Mouse (Mus musculus): ENCODE data around the gene Plpp3. TPM values are rescaled to one million over a fixed set of nuclear protein-coding genes. Genes with fewer than 3 reads are reported as not detected.

Gene Plpp3
- polyA plus RNA-seq, 1 experiment from 2014 or later = 6.5 TPM

DNA sequence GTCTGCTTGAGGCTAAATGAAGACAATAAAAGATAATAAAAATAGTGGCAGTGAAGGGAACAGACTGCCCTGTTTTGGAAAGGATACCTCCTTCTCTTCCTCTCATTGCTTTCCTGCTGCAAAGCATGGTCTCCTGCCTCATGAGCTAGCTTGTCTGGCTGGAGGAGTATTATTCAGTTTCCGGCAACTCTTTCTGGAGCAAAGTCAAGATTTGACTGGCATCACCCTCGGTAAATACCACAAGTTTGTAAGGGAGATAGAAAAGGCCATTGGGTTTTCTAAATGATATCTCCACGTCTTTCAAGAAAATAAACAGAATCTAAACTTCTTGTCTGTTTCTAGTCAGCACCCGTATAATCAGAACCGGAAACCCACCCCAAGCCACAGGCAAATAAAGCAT lies 34.4 kb downstream of the Plpp3 start:
- Histone ChIP-seq H3K79me2 (ENCODE audit: inconsistent target) (no peaks in the 10 kb centered on the region), H3K36me3 (ENCODE audit: inconsistent target) (no peaks in the 10 kb centered on the region), H3K4me3 (ENCODE audit: inconsistent target) (no peak overlapping the region), H3K27ac (no peak overlapping the region)
- WGBS (ENCODE audit: missing documents) = 90% methylated on average over 5 of the region's 5 CpGs

- Histone ChIP-seq H3K4me3 (ENCODE audit: inconsistent target) (no peak overlapping the region), H3K79me2 (ENCODE audit: inconsistent target) (no peaks in the 10 kb centered on the region), H3K36me3 (ENCODE audit: inconsistent target) (no peaks in the 10 kb centered on the region), H3K27ac (no peak overlapping the region)
- WGBS (ENCODE audit: missing documents) = 80% methylated on average over 5 of the region's 5 CpGs
Measured at GRCm38 (mm10) chr4:105192665-105193064, 35.5 kb downstream of the Plpp3 start.

- H3K36me3 ChIP-seq (ENCODE audit: inconsistent target) = no peaks in the 10 kb centered on the region
- no peak overlapping the region for H3K27ac ChIP-seq
- H3K79me2 ChIP-seq (ENCODE audit: inconsistent target) = no peaks in the 10 kb centered on the region
- H3K4me3 ChIP-seq (ENCODE audit: inconsistent target) = no peak overlapping the region
- 94% methylated on average over 9 of the region's 9 CpGs for WGBS (ENCODE audit: missing documents)
Measured at GRCm38 (mm10) chr4:105195256-105195655, 38.1 kb downstream of the Plpp3 start.

- no peaks in the 10 kb centered on the region for H3K36me3 ChIP-seq (ENCODE audit: inconsistent target)
- no peak overlapping the region for H3K27ac ChIP-seq
- WGBS (ENCODE audit: missing documents) = 98% methylated on average over 9 of the region's 9 CpGs
- no peak overlapping the region for H3K4me3 ChIP-seq (ENCODE audit: inconsistent target)
- H3K79me2 ChIP-seq (ENCODE audit: inconsistent target) = no peaks in the 10 kb centered on the region
Measured at GRCm38 (mm10) chr4:105196099-105196498, 39.0 kb downstream of the Plpp3 start.

DNA sequence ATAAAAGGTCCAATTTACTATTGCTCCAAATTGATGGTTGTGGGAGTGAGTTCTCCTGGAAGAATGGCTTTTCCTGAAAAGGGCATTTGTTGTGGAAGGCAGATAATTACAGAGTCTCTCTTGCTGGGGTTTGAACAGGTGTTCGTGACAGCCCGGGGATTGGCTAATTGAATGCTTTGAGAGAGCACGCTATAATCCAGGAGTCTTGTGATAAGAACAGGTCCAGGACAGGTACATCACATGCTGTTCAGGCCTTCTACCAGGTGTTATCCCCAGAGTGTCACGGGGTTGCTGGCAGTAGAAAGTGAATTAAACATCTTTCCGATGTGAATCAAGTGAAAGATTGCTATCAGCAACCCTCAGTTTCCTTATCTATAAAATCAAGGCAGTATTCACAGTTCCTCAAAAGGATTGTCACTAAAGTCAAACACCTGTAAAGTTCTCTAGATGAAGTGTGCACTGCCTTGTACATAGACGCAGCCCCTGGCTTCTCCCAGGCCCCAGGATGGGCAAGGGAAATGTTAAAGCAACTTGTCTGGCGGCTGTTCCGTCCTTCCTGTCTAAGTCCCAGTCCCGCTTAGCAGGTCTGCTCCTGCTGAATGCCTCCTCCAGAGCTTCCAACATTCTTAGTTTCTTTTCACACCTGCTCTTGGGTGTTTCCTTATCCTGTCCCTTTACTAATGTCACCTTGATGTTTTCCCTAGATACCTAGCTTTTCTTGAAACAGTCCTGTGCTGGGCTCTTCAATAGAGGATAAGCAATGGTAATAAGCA lies 40.0 kb downstream of the Plpp3 start:
- H3K27ac ChIP-seq = no peak overlapping the region
- H3K4me3 ChIP-seq (ENCODE audit: inconsistent target) = no peak overlapping the region
- H3K36me3 ChIP-seq (ENCODE audit: inconsistent target) = no peaks in the 10 kb centered on the region
- no peaks in the 10 kb centered on the region for H3K79me2 ChIP-seq (ENCODE audit: inconsistent target)
- WGBS (ENCODE audit: missing documents) = 89% methylated on average over 9 of the region's 9 CpGs

DNA sequence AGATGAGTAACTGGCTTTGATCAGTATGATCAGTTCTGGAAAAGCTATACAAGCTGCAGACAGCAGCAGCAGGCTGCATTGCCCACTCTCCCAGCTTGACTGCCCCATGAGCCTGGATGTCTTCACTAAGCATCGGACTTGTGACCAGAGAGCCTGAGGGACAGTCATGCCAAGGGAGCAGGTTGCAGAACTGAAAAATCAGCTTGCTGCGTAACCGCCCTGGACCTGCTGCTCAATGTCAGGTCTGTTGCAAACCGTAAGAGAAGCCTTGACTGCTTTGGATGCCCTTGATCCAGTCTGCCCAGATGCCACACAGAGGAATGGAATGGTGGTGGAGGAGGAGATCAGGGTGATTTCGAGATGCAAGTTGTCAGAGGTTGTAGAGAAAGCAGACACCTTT lies 41.5 kb downstream of the Plpp3 start:
- Histone ChIP-seq H3K27ac (no peak overlapping the region), H3K4me3 (ENCODE audit: inconsistent target) (no peak overlapping the region), H3K79me2 (ENCODE audit: inconsistent target) (no peaks in the 10 kb centered on the region), H3K36me3 (ENCODE audit: inconsistent target) (no peaks in the 10 kb centered on the region)
- WGBS (ENCODE audit: missing documents) = 92% methylated on average over 5 of the region's 5 CpGs

- H3K36me3 ChIP-seq (ENCODE audit: inconsistent target) = no peaks in the 10 kb centered on the region
- WGBS (ENCODE audit: missing documents) = 96% methylated on average over 7 of the region's 8 CpGs
- no peak overlapping the region for H3K27ac ChIP-seq
- H3K4me3 ChIP-seq (ENCODE audit: inconsistent target) = no peak overlapping the region
- H3K79me2 ChIP-seq (ENCODE audit: inconsistent target) = no peaks in the 10 kb centered on the region
Measured at GRCm38 (mm10) chr4:105199345-105199744, 42.2 kb downstream of the Plpp3 start.

GRCm38 (mm10) chr4:105200624-105201524 lies 43.7 kb downstream of the Plpp3 start:
- no peaks in the 10 kb centered on the region for H3K36me3 ChIP-seq (ENCODE audit: inconsistent target)
- H3K79me2 ChIP-seq (ENCODE audit: inconsistent target) = no peaks in the 10 kb centered on the region
- no peak overlapping the region for H3K27ac ChIP-seq
- WGBS (ENCODE audit: missing documents) = 83% methylated on average over 14 of the region's 14 CpGs
- H3K4me3 ChIP-seq (ENCODE audit: inconsistent target) = no peak overlapping the region

- H3K27ac ChIP-seq = no peak overlapping the region
- 87% methylated on average over 3 of the region's 3 CpGs for WGBS (ENCODE audit: missing documents)
- no peak overlapping the region for H3K4me3 ChIP-seq (ENCODE audit: inconsistent target)
- H3K36me3 ChIP-seq (ENCODE audit: inconsistent target) = no peaks in the 10 kb centered on the region
- H3K79me2 ChIP-seq (ENCODE audit: inconsistent target) = no peaks in the 10 kb centered on the region
Measured at GRCm38 (mm10) chr4:105202439-105202838, 45.3 kb downstream of the Plpp3 start.

DNA sequence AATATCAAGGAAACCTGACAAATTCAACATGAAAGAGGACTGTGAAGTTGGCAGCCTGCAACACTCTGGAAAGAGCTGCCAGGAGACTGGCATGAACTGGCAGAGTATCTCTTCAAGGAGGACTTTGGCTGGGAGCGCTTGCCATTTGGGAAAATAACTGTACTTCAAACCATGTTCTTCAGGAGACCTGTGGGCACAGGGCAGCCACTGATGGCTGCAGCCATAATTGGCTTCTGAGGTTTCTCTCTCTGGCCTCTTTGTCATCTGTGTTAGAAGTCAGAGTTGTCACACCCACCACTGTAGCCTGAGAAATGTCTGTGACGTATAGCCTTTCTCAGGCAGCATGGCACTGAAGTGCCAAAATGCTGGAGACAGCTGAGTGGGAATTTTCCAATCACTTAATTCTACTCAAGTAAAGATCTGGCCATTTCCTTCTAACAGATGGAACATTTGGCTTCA lies 46.2 kb downstream of the Plpp3 start:
- H3K4me3 ChIP-seq (ENCODE audit: inconsistent target) = no peak overlapping the region
- no peaks in the 10 kb centered on the region for H3K36me3 ChIP-seq (ENCODE audit: inconsistent target)
- 92% methylated on average over 2 of the region's 2 CpGs for WGBS (ENCODE audit: missing documents)
- no peaks in the 10 kb centered on the region for H3K79me2 ChIP-seq (ENCODE audit: inconsistent target)
- no peak overlapping the region for H3K27ac ChIP-seq

- WGBS (ENCODE audit: missing documents) = 45% methylated on average over 9 of the region's 9 CpGs
- Histone ChIP-seq H3K79me2 (ENCODE audit: inconsistent target) (no peaks in the 10 kb centered on the region), H3K27ac (no peak overlapping the region), H3K36me3 (ENCODE audit: inconsistent target) (no peaks in the 10 kb centered on the region), H3K4me3 (ENCODE audit: inconsistent target) (no peak overlapping the region)
Measured at GRCm38 (mm10) chr4:105204071-105204470, 46.9 kb downstream of the Plpp3 start.

- H3K4me3 ChIP-seq (ENCODE audit: inconsistent target) = no peak overlapping the region
- H3K27ac ChIP-seq = no peak overlapping the region
- H3K36me3 ChIP-seq (ENCODE audit: inconsistent target) = no peaks in the 10 kb centered on the region
- 56% methylated on average over 11 of the region's 15 CpGs for WGBS (ENCODE audit: missing documents)
- H3K79me2 ChIP-seq (ENCODE audit: inconsistent target) = no peaks in the 10 kb centered on the region
Measured at GRCm38 (mm10) chr4:105205045-105205851, 48.1 kb downstream of the Plpp3 start.

GRCm38 (mm10) chr4:105206102-105206501 lies 49.0 kb downstream of the Plpp3 start:
- no peak overlapping the region for H3K4me3 ChIP-seq (ENCODE audit: inconsistent target)

DNA sequence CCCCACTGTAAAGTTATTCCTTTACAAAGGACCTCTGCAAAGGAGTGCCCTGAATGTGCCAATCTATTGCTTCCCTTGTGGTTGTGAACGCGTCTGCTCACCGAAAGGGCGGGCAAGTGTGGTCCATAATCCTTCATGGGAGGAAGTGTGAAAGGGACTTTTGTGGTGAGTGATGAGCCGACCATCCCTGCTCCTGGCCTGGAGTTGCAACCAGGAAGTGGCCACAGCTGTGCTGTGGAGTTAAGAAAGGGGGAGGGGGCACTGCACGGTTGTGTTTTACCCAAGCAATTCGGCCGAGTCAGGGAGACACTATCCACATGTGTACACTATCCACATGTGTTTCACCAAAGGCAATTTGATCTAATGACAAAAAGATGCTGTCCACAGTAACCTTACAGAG lies 49.8 kb downstream of the Plpp3 start:
- H3K79me2 ChIP-seq (ENCODE audit: inconsistent target) = no peaks in the 10 kb centered on the region
- 8% methylated on average over 8 of the region's 8 CpGs for WGBS (ENCODE audit: missing documents)

More at GRCm38 (mm10) chr4:105206102-105206501, 49.0 kb downstream of the Plpp3 start:
- 87% methylated on average over 6 of the region's 6 CpGs for WGBS (ENCODE audit: missing documents)
- Histone ChIP-seq H3K36me3 (ENCODE audit: inconsistent target) (no peaks in the 10 kb centered on the region), H3K27ac (no peak overlapping the region), H3K79me2 (ENCODE audit: inconsistent target) (no peaks in the 10 kb centered on the region)

More for the DNA sequence above, 49.8 kb downstream of the Plpp3 start:
- H3K4me3 ChIP-seq (ENCODE audit: inconsistent target) = no peak overlapping the region
- H3K36me3 ChIP-seq (ENCODE audit: inconsistent target) = no peaks in the 10 kb centered on the region
- no peak overlapping the region for H3K27ac ChIP-seq
